Mouse (Mus musculus): ENCODE results near the gene Treml4.
"Not testable (repeated sequence)": the region's sequence is repeated elsewhere in the genome, so short reads cannot be mapped to it uniquely, and the experiment has no call there.

The Treml4 gene

DNA sequence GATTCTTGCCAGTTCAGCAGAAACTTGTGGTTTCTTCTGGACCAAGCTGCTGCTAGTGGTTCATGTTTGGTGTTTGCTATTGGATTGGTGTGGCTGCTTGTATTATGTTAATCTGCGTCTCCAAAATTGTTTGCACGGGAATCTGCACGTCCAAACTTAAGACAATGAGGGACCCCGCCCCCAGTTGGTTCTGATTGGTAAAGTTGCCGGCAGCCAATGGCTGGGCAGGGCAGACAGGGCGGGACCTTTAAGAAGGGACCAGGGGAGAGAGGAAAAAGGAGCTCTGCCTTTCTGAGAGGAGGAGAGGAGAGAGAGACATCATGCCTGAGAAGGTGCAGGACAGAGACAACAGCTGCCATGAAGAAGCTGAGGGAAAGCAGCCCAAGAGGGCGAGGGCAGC lies 11.6 kb downstream of the Treml4 start:
- DNase-seq, result no peak

DNA sequence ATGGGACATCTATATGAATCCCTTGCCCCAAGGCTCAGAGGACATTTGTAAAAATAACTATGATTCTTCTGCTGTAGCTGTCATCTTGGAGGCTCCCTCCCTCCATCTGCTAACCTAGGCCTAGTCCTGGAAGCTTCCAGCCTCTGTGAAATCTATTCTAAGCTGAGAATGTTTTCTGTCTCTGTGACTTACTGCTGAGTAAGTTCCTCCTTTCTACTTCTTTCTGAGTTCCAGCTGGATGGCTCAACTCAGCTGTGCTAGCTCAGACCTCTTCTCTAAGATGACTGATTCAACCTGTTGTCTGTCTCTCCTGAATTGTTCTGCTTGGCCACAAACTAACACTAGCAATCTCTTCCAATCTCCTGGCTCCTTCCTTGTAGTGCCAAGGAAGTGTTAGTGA lies 14.3 kb downstream of the Treml4 start:
- DNase-seq, result no peak

DNA sequence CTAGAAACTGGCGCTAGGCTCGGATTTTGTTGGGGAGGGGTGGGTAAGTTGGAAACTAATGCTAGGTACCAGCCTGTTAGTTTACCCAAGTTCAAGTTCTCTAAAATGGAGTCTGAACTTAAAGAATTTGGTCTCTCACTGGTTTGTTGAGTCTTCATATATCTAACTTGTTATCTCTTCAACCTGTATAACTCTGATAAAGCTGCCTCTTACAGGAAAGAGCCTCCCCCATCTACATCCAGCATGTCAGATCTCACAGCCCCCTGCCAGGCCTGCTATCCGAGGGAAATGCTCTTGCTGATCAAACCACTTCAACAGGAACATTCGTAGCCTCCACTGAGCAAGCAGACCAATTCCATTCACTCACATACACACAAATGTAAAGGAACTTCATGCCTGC lies 14.9 kb downstream of the Treml4 start:
- DNase-seq, result no peak

DNA sequence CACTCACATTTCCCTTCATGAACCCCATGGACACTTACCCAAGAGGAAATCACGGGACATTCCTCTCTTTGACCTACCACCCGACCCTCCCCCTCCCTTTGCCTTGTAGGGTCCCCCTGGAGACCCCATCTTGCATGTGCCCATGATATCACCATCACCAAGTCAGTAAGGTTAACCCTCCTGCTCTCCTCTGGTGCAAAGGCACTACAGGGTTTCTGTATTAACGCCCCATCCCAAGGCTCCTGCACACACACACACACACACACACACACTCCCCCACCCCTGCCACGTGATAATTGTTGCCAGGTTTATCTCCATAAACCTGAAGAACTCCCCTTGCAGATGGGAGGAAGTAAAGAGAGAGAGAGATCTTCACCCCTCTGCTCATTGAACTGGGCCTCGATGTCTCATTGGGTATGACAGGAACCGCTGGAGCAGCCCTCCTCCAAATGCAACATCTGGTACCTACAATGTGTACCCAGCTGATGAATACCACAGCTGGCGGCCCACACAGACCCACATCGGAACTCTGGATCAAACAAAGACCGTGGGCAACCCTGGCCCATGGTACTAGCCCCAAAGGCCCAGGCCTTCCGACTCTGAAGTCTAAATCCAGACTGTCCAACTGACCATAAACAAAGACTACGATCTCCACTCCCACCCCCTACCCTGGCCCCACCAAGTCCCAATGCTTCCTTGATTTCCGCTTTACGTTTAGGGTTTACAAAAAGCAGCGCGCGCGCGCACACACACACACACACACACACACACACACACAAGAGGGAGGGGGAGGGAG lies 17.0 kb downstream of the Treml4 start:
- DNase-seq, result no peak

DNA sequence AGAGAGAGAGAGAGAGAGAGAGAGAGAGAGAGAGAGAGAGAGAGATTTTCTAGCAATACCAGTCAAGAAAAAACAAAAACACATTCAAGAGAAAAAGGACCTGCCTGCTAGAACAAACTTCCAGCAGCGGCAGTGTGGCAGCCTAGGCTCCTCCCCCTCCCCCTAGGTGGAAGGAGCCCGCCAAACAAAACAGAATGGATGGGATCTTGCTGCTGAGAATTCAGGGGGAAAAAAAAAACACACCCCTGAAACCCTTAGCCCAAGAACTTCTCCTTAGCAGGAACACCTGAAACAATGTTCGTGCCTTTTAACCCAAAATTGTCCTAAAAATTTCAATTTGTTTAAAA lies 17.6 kb downstream of the Treml4 start:
- no peak for DNase-seq

DNA sequence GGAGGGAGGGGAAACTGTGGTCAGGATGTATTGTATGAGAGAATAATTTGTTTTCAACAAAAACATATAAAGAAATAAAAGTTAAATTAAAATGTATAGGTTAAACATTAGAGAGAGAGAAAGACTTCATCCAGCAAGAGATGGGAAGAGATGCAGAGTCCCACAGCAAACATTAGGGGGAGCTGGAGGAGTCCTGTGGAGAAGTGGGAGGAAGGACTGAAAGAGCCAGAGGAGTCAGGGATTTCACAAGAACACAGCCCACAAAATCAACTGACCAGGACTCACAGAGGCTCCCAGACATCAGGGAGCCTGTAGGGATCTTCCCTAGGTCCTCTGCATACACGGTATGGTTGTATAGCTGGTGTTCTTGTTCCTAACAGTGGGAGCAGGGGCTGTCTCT lies 22.7 kb downstream of the Treml4 start:
- DNase-seq, result no peak

DNA sequence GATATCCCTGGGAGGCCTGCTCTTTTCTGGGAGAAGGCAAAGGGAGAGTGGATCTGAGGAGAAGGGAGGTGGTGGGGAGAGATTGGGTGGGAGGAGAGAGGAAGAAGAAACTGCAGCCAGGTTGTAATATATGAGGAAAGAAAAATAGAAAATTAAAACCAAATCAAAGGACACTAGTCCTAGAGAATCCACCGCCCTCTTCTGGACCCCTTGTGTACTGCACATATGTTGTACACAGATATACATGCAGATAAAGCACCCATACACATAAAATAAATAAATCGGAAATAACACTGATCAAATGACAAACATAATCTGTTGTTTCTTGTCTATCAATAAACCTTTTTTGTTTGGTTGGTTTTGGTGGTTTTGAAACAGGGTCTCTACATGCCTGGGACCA lies 23.2 kb downstream of the Treml4 start:
- no peak for DNase-seq

DNA sequence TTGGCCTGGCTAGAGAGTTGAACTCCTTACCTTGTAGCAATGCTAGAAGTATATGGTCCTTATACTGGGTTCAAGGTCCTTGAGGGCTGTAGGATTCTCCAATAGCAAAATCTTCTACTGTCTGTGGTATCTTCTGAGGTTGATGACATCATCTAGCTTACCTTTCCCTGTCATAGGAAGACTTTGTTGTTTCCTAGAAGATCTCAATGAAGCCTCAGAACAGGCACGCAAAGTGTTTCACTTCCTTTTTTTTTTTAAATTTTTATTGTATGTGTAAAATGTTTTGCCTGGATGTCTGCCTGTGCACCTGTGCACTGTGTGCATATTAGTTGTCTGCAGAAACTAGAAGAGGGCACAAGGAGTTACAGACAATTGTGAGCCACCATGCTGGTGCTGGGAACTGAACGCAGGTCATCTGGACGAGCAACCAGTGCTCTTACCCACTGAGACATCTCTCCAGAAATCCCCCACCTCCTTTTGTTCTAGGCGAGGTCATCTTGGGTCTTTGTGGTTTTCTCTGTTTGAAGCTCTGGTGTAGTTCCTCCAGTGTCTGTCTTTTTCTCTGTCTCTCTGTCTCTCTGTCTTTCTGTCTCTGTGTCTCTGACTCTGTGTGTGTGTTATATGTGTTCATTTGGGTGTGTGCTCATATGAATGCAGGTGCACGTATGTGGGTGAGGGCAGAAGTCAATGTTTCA lies 29.6 kb downstream of the Treml4 start:
- no peak for DNase-seq

DNA sequence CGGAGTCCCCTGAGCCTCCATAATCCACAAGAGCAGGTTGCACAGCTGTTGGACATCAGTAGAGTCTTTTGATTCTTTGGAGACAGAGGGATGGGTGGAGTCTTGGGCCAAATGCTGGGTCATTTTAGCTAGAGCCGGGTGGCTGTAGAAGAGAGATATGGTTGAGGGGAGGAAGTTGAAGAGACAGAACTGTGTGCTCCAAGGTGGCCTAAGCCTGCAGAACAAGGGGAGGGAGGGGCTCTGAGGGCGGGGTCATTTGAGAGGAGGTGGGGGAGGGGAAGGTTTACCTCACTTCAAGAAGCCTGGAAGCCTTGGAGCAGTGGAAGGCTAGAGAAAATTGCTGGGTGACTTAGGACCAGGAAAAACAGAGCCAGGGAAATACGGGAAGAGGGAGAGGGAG lies 35.1 kb downstream of the Treml4 start, which contains the start of gene Treml2:
TSS of gene Treml2 (plus strand) at position 296 of the 400 bp plus-strand sequence.
- no peak for DNase-seq

DNA sequence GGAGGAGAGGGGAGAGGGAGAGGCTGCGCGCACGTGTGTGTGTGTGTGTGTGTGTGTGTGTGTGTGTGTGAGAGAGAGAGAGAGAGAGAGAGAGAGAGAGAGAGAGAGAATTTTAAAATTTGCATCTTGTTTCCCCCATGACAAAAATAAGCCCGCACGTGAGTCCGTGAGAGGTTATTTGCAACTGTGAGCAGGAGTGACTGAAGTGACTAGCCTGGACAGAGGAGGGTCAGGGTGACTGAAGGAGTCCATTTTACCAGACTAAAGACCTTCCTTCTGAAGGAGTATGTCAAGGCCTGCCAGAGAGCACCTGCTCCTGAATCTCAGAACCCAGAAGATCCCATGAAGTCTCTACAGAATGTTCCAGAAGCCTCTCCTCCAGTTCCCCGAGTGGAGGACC lies 35.7 kb downstream of the Treml4 start:
- no peak for DNase-seq

DNA sequence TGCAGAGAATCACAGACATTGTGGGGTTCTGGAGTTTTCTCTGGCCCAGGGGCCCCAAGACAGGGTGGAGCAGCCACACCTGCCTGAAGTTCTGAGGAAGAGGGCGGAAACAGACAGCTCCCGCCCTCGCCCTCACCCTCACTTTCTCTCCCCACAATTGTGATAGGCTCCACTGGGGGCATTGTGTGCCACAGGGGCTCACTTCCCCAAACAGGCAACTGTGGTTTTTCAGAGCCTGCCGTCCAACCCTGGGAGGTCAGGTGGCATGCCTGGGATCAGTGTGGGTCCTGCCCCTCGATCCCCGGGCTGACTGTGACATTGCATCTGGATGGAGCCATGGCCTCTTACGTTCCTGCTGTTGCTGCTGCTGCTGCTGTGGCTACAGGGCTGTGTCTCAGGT lies 36.1 kb downstream of the Treml4 start:
- peak; percentile 27 for DNase-seq

DNA sequence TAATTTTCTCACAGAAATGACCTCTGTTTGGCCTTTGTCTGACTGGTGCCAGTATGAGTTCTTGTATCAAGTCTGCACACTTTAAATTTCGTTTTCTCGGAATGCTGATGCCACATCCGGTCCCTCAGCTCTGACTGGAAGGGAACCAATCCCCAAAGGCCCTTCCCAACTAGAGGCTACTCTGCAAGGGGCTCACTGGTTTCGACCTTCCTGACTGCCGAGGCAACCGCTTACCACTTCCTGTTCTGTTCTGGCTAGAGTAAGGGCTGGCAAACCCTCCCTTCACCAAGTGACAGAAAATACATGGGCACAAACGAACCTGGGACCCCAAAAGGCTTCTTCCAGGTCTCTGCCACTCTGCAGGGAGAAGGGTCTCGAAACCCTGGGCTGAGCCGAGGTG lies 36.8 kb downstream of the Treml4 start:
- DNase-seq, result peak; percentile 40

DNA sequence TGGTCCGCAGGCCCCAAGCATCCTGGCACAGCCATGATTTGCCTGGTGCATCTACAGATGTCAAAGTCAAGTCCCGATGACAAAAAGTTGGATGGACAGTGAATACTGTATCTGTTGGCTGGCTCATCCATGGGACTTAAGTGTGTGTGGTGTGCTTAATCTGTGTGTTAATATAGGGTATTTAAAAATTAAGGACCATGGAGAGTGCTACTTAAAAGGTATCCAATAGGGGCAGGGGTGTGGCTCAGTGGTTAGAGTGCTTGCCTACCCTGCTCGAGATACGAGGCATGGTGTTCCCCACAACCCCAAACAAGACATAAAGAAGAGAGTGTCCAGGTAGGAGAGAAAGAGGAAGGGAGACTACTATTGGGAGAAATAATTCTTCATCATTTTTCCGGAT lies 37.7 kb downstream of the Treml4 start:
- DNase-seq, result no peak

DNA sequence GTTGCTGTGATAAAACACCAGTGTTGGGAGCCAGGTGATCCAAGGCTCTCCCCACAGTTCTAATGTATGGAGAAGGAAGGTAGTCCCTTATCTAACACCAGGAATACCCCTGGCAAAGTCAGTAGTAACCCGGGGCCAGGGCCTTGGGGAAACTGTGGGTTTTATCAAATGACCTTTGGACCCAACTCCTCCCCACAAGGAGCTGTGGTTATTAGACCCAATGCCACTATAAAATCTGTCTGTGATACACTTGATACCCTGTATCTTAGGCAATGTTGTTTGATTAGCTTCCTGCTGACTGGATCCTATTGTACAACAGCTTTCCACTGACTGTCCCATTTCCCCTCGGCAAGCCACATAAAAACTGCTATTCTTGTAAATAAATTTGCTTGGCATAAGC lies 48.0 kb downstream of the Treml4 start:
- no peak for DNase-seq

DNA sequence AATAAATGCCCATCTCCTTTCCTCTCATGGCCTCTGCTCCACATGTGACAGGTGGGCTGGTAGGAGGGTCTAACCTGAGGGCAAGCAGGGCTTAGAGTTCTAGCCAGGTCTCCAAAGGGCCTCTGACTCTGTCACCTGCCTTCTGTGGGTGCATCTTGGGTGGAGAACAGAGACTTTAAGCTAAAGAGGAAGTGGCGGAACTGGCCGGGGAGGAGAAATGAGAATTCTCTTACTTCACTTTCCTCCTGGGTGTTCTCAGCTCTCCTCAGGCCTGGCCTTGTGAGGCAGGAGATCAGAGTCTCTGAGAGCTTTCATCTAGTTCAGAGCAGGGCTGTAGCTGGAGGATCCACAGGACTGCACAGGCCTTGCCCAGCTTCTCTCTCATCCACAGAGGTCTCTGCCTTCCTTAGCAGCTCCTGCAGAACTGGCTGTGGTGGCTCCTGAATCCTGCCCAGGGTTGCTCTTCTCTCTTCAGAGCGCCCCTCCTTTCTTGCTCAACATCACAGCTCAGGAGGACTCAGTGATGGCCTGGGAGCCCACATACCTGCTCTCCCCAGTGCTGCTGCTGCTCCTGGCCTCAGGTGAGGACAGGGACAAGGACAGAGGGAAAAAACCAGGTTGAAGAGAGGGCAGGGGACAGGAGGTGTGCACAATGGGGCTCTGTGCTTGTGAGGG lies 51.9 kb downstream of the Treml4 start, which contains the start of gene B430306N03Rik:
TSS of gene B430306N03Rik (plus strand) at position 237 of the 675 bp plus-strand sequence.
- not testable (repeated sequence) for DNase-seq

DNA sequence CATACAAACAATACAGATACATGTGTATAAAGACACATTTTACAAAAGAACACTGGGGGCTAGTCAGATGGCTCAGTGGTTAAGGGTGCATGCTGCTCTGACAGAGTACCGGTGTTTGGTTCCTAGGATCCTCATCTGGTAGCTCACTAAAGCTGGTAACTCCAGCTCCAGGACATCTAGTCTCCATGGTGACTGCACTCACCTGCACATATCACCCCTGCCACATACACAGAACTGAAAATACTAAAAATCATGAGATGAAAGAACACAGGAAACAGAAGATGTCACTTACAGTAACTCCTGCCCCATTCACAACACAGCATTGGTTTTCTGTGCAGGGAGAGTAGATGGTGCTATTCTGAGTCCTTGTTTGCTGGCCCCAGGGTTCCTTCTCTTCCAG lies 54.6 kb downstream of the Treml4 start:
- no peak for DNase-seq

DNA sequence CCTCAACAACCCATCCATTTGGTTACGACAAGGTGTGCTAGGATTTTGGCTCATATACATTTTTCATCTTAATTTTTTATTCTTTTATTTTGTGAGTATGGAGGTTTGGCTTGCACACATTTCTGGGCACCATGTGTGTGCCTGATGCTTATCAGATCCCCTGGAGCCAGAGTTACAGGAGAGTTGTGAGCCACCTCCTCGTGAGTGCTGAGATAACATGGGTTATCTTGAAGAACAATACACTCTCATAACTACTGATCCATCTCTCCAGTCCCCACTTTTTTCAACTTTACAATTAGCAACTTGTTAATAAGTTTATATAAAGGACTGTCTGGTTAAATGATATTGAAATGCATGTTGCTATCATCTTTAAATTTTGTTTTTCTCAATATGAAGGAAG lies 57.2 kb downstream of the Treml4 start:
- DNase-seq, result no peak

DNA sequence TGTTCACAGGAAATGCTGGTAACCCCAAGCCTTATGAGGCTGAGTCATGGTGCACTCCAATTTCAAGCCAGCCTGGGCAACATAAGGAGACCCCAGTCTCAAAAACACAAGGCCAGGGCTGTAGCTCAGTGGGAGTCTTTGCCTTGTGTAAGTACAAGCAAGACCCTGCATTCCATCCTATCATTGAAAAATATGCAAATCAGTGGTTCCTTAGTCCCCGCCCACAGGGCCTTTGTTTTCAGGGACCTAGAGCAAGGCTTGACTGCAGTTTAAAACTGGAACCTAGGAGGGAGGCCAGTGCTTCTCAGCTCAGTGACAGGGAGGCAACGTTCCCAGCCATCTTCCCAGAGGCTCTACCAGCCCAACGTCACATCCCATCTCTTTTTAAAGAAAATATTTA lies 59.1 kb downstream of the Treml4 start:
- DNase-seq, result no peak

DNA sequence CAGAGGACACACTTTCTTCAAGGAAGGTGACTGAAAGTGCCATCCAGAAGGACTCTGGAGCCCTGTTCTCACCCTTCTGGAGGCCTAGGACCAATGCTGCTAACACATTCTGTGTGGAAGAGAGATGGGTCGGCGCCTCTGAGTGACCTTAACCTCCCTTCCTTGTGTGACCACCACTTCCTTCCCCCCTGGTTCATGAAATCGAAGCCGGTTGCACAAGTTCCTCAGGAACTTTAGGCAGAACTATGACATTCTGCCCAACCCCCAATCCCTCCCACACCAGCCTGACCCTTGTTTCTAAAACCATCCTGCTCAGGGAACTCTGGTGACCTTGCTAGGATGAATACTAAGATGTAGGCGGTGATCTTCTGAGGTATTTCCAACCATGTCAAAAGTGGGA lies 60.2 kb downstream of the Treml4 start:
- peak; percentile 47 for DNase-seq
